ENCODE assay signal across 9 mouse cellular contexts in genomic region chr3:97394289-97394688, GRCm38 (mm10). TPM values are rescaled to one million over a fixed set of nuclear protein-coding genes. Genes with fewer than 3 reads are reported as not detected.
DNase-seq lines count a peak whose midpoint lies in the region; ATAC-seq and TF ChIP-seq lines count a peak whose summit lies in the region.
"Had no signal": no experiment of that assay in that cellular context is flagged by ENCODE, and none has a peak within 500 bp of the region (broad histone marks: within the 10 kb centered on the region; RNA-seq: fewer than 3 reads in every experiment).

No protein-coding gene starts in this region.

- H3K36me3 ChIP-seq in spleen, adult 2 months (ENCODE audit: control insufficient read depth, insufficient read depth, low read length), result no peaks in the 10 kb centered on the region
- no peaks in the 10 kb centered on the region for H3K36me3 ChIP-seq in liver, embryonic 14.5 days (replicated peaks; ENCODE audit: control insufficient read depth, insufficient read depth, low read depth)
- H3K36me3 ChIP-seq in hindbrain, embryonic 12.5 days, result no peaks in the 10 kb centered on the region

- intact Hi-C loops in heart, postnatal 25 days (cut with DNase I), result loop anchor here (2.0 kb wide), 1 partner anchor 191 kb away; no protein-coding TSS in a partner anchor

- H3K9ac ChIP-seq in liver, embryonic 14.5 days (replicated peaks), result no peak overlapping the region
- no peak overlapping the region for H3K9ac ChIP-seq in hindbrain, embryonic 12.5 days

- no peak for TF ChIP-seq EP300 in liver, embryonic 14.5 days (IDR thresholded peaks at IDR 0.05; ENCODE audit: low read depth)

- H3K27ac ChIP-seq in spleen, adult 2 months (ENCODE audit: insufficient read depth, low read length), result no peak overlapping the region
- no peak overlapping the region for H3K27ac ChIP-seq in liver, embryonic 14.5 days
- H3K27ac ChIP-seq in hindbrain, embryonic 12.5 days, result no peak overlapping the region

- peak; percentile 51 for DNase-seq in heart, postnatal 4 days
- no peak for DNase-seq in heart, postnatal 25 days (ENCODE audit: low spot score)
- DNase-seq in spleen, adult 2 months (ENCODE audit: low read depth in 1 of 2, low spot score in 2 of 2), result peak in 1 of 2 experiments; percentile 7
- no peak for DNase-seq in spleen, postnatal 4 days (ENCODE audit: low spot score in 2 of 2)
- DNase-seq in adrenal gland, adult 8-10 months, result peak; percentile 2
- peak in 1 of 3 experiments; percentile 0 for DNase-seq in liver, embryonic 14.5 days (ENCODE audit: low read depth in 3 of 3, low spot score in 3 of 3)
- peak; percentile 3 to 4 for DNase-seq in spleen, postnatal 36 days (ENCODE audit: low spot score in 2 of 2)

- no peak for TF ChIP-seq POLR2A in spleen, adult 2 months (IDR thresholded peaks at IDR 0.05; ENCODE audit: low read depth, low read length)

- 17% methylated on average over 1 of the region's 1 CpGs for WGBS in spleen, adult 2 months
- 26% methylated on average over 1 of the region's 1 CpGs for WGBS in liver, embryonic 14.5 days (ENCODE audit: insufficient replicate concordance)
- 54% methylated on average over 1 of the region's 1 CpGs for WGBS in hindbrain, embryonic 12.5 days

- H3K27me3 ChIP-seq in spleen, adult 2 months (ENCODE audit: control insufficient read depth, insufficient read depth, low read length), result no peaks in the 10 kb centered on the region
- H3K27me3 ChIP-seq in liver, embryonic 14.5 days (ENCODE audit: control insufficient read depth, insufficient read depth, low read length), result no peaks in the 10 kb centered on the region
- H3K27me3 ChIP-seq in hindbrain, embryonic 12.5 days, result no peaks in the 10 kb centered on the region

- no peak overlapping the region for H3K4me2 ChIP-seq in liver, embryonic 14.5 days (ENCODE audit: low read depth)
- no peak overlapping the region for H3K4me2 ChIP-seq in hindbrain, embryonic 12.5 days (replicated peaks)

- ATAC-seq in liver, embryonic 14.5 days (ENCODE audit: insufficient read depth), result no peak
- ATAC-seq in hindbrain, embryonic 12.5 days (ENCODE audit: low FRiP score), result no peak

- H3K4me1 ChIP-seq in spleen, adult 2 months (ENCODE audit: control insufficient read depth, insufficient read depth, insufficient read length), result no peaks in the 10 kb centered on the region
- no peaks in the 10 kb centered on the region for H3K4me1 ChIP-seq in liver, embryonic 14.5 days (replicated peaks; ENCODE audit: control insufficient read depth in 2 of 2, insufficient read depth in 2 of 2, low read length in 1 of 2)
- no peaks in the 10 kb centered on the region for H3K4me1 ChIP-seq in hindbrain, embryonic 12.5 days

- no peaks in the 10 kb centered on the region for H3K9me3 ChIP-seq in liver, embryonic 14.5 days (ENCODE audit: control insufficient read depth, low read length)
- H3K9me3 ChIP-seq in hindbrain, embryonic 12.5 days (replicated peaks), result no peaks in the 10 kb centered on the region

- no peak overlapping the region for H3K4me3 ChIP-seq in spleen, adult 2 months (ENCODE audit: extremely low read depth, insufficient read depth, insufficient read length)
- no peak overlapping the region for H3K4me3 ChIP-seq in liver, embryonic 14.5 days (ENCODE audit: insufficient read depth in 1 of 2, low read depth in 2 of 2, low read length in 2 of 2)
- H3K4me3 ChIP-seq in hindbrain, embryonic 12.5 days, result no peak overlapping the region

- peak; percentile 38; the same call in 1 of the 2 replicates for TF ChIP-seq CTCF in spleen, adult 2 months (IDR thresholded peaks at IDR 0.05; ENCODE audit: extremely low read depth, insufficient read depth, insufficient read length, insufficient replicate concordance)
- TF ChIP-seq CTCF in liver, embryonic 14.5 days (IDR thresholded peaks at IDR 0.05; ENCODE audit: low read depth), result peak; percentile 74

RNA-seq across cellular contexts. Expression of gene Olfr1402, which starts 27.5 kb away (rescaled TPM):
- total RNA-seq in heart, postnatal 4 days (2021), result not detected
- not detected for total RNA-seq in heart, postnatal 25 days (2021)
- polyA plus RNA-seq in spleen, adult 2 months (2012; rRNA removed), result not detected in 2 replicates
- not detected for total RNA-seq in adrenal gland, adult 8-10 months (2022)
- polyA plus RNA-seq in liver, embryonic 14.5 days (2012; rRNA removed), result not detected in 2 replicates
- not detected in 2 replicates for polyA plus RNA-seq in liver, embryonic 14.5 days (2014; fragmentation: Nextera tagmentation; extraction: Ambion mirVana)
- not detected in 2 replicates for polyA plus RNA-seq in hindbrain, embryonic 12.5 days (2016; fragmentation: Nextera tagmentation; extraction: Ambion mirVana)
- polyA plus RNA-seq: frontal cortex, adult 2 months had no signal

Comparison
In these comparisons a context has a peak if more than half of its experiments do, and no peak if none do; other contexts are left out.
1. DNase-seq: peak in heart, postnatal 4 days (single experiment), adrenal gland, adult 8-10 months (single experiment) and spleen, postnatal 36 days (2 of 2); none in heart, postnatal 25 days (single experiment) and spleen, postnatal 4 days (0 of 2).